Mouse (Mus musculus): ENCODE measurements around the gene Slc34a2. TPM values are rescaled to one million over a fixed set of nuclear protein-coding genes. Genes with fewer than 3 reads are reported as not detected.

Slc34a2 gene
- total RNA-seq (2021) = not detected
- long read RNA-seq, experiment 1 = 0 reads
- long read RNA-seq, experiment 2 = 0 reads

- no peak for DNase-seq (ENCODE audit: low spot score in 2 of 2)
These were observed at the start of gene Slc34a2 for GRCm38 (mm10) chr5:53037781-53038180. Gene Slc34a2 (plus strand): TSS chr5:53038081.

GRCm38 (mm10) chr5:52990687-52991341, 47.1 kb upstream of the Slc34a2 start:
- DNase-seq (ENCODE audit: low spot score in 2 of 2) = no peak

- DNase-seq (ENCODE audit: low spot score in 2 of 2) = no peak
These were observed 45.5 kb upstream of the Slc34a2 start for GRCm38 (mm10) chr5:52992210-52992897.

- no peak for DNase-seq (ENCODE audit: low spot score in 2 of 2)
These were observed 44.2 kb upstream of the Slc34a2 start for GRCm38 (mm10) chr5:52993490-52994282.

GRCm38 (mm10) chr5:52995461-52995860, 42.4 kb upstream of the Slc34a2 start:
- no peak for DNase-seq (ENCODE audit: low spot score in 2 of 2)

- DNase-seq (ENCODE audit: low spot score in 2 of 2) = no peak
These were observed 41.7 kb upstream of the Slc34a2 start for GRCm38 (mm10) chr5:52996145-52996544.

GRCm38 (mm10) chr5:52996601-52997000, 41.3 kb upstream of the Slc34a2 start:
- DNase-seq (ENCODE audit: low spot score in 2 of 2) = no peak

GRCm38 (mm10) chr5:52997032-52997431, 40.8 kb upstream of the Slc34a2 start:
- no peak for DNase-seq (ENCODE audit: low spot score in 2 of 2)

- DNase-seq (ENCODE audit: low spot score in 2 of 2) = no peak
These were observed 39.7 kb upstream of the Slc34a2 start for GRCm38 (mm10) chr5:52998097-52998760.

GRCm38 (mm10) chr5:53000169-53000872, 37.6 kb upstream of the Slc34a2 start:
- no peak for DNase-seq (ENCODE audit: low spot score in 2 of 2)

GRCm38 (mm10) chr5:53002599-53003203, 35.2 kb upstream of the Slc34a2 start:
- DNase-seq (ENCODE audit: low spot score in 2 of 2) = no peak

- no peak for DNase-seq (ENCODE audit: low spot score in 2 of 2)
These were observed 34.4 kb upstream of the Slc34a2 start for GRCm38 (mm10) chr5:53003495-53003894.

- DNase-seq (ENCODE audit: low spot score in 2 of 2) = no peak
These were observed 33.9 kb upstream of the Slc34a2 start for GRCm38 (mm10) chr5:53003981-53004380.

- DNase-seq (ENCODE audit: low spot score in 2 of 2) = no peak
These were observed 28.7 kb upstream of the Slc34a2 start for GRCm38 (mm10) chr5:53009027-53009769.

- no peak for DNase-seq (ENCODE audit: low spot score in 2 of 2)
These were observed 28.1 kb upstream of the Slc34a2 start for GRCm38 (mm10) chr5:53009770-53010133.

GRCm38 (mm10) chr5:53011327-53011726, 26.6 kb upstream of the Slc34a2 start:
- DNase-seq (ENCODE audit: low spot score in 2 of 2) = no peak

- DNase-seq (ENCODE audit: low spot score in 2 of 2) = no peak
These were observed 21.3 kb upstream of the Slc34a2 start for GRCm38 (mm10) chr5:53016606-53017005.

GRCm38 (mm10) chr5:53018316-53018715, 19.6 kb upstream of the Slc34a2 start:
- DNase-seq (ENCODE audit: low spot score in 2 of 2) = no peak

- DNase-seq (ENCODE audit: low spot score in 2 of 2) = no peak
These were observed 14.4 kb upstream of the Slc34a2 start for GRCm38 (mm10) chr5:53023432-53023831.

GRCm38 (mm10) chr5:53023901-53024300, 14.0 kb upstream of the Slc34a2 start:
- DNase-seq (ENCODE audit: low spot score in 2 of 2) = no peak

Measured in adrenal gland, adult 18-20 months (tissue).